Mouse (Mus musculus) limb, embryonic 10.5 days (tissue): ENCODE data around the gene Tgm4. TPM values are rescaled to one million over a fixed set of nuclear protein-coding genes. Genes with fewer than 3 reads are reported as not detected.

Source experiments
- DNase-seq: peaks from one replicate; pipeline ENCODE4 v3.0.0-alpha.2; 2017; ENCODE audit warnings: low spot score
- H3K27ac ChIP-seq: fragments of 300-500 bp; sonication (generic); 2 replicates; pipeline ENCODE4 v1.5.1; 2016; ENCODE audit warnings: mild to moderate bottlenecking
- H3K27me3 ChIP-seq: fragments of 300-500 bp; sonication (generic); 2 replicates; pipeline ENCODE4 v1.6.1; 2016; ENCODE audit warnings: low read depth, mild to moderate bottlenecking; ENCODE audit not compliant: poor library complexity, severe bottlenecking
- H3K36me3 ChIP-seq: fragments of 300-500 bp; sonication (generic); 2 replicates; pipeline ENCODE4 v1.6.1; 2016; ENCODE audit warnings: mild to moderate bottlenecking, moderate library complexity
- H3K4me1 ChIP-seq: fragments of 300-500 bp; sonication (generic); 2 replicates; pipeline ENCODE4 v1.6.1; 2016
- H3K4me3 ChIP-seq: fragments of 300-500 bp; sonication (generic); 2 replicates; pipeline ENCODE4 v1.5.1; 2016; ENCODE audit warnings: mild to moderate bottlenecking, moderate library complexity
- H3K9me3 ChIP-seq: fragments of 300-500 bp; sonication (generic); replicated peaks from 2 replicates; pipeline ENCODE4 v1.6.1; 2016; ENCODE audit warnings: mild to moderate bottlenecking
- WGBS: fragments of 180-500 bp; shearing (Covaris S2); methylation state at CpG from one replicate; pipeline ENCODE4 v1.1.7; 2016; 5-methylcytosine and 5-hydroxymethylcytosine counted together
- polyA plus RNA-seq: library from polyadenylated mRNA; unstranded; fragments of >200 nt; fragmentation: Nextera tagmentation; extraction: Ambion mirVana; gene quantifications from 2 replicates; pipeline ENCODE4 v1.2.1, GENCODE M21; 2016

The Tgm4 gene
- polyA plus RNA-seq, 1 experiment from 2014 or later, result 0.64 TPM

DNA sequence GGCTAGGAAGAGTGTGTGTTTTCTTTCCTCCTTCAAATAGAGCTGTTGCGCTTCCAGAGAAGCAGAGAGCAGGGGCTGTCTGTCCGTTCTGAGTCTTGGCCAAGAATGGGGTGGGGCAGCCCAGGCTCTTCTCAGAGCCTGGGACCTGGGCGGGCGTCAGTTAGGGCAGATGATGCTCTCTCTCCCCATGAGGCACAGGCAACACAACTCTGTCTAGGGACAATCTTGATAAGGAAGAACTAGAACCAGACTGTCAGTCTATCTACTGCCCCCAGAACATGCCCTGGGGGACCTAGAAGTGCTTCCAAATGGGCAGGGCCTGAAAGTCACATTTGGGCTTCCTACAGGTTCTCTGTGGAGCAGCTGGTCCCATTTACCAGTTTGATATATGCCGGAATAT is 44.6 kb downstream of the Tgm4 start:
- no peak overlapping the region for H3K4me3 ChIP-seq
- 92% methylated on average over 5 of the region's 5 CpGs for WGBS
- H3K27me3 ChIP-seq, result no peaks in the 10 kb centered on the region
- H3K9me3 ChIP-seq, result no peaks in the 10 kb centered on the region
- H3K36me3 ChIP-seq, result peaks cover 96% of the 10 kb centered on the region
- H3K4me1 ChIP-seq, result no peaks in the 10 kb centered on the region
- no peak for DNase-seq
- H3K27ac ChIP-seq, result no peak overlapping the region

DNA sequence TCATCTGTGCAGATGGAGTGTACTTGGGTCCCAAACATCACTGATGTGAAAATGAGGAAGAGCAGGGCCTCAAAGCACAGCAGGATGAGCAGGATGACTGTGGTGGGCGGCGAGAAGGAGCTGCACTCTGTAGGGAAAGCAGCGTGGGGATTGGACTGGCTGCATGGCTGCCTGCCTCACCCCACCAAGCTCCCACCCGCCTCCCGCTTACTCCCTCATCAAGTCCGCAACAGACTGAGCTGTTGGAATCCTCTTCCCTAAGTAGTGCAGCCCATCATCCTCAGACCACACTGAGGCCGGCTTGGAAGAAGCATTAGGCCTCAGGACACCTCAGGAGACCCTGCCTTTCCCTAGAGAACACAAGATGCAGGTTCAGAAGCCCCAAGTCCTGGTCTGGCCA is 45.8 kb downstream of the Tgm4 start:
- DNase-seq, result no peak
- H3K27ac ChIP-seq, result no peak overlapping the region

DNA sequence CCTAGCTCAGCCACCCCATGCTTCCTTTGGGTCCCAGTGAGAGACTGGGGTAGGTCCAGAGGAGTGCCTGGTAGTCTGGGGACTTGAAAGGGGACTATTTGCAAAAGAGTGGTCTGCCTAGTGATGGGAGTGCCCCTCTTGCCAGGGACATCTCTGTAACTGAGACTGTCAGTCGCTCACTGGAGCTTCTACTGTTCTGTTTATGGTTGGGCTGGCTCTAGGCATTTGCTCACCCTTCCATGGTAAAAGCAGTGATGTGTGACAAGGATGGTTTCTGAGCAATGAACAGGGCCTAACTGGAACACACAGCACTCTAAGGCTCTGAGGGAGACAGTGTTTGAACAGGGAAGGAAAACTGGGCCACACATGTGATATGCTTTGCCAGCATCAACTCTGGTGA is 46.3 kb downstream of the Tgm4 start:
- Histone ChIP-seq H3K9me3 (no peaks in the 10 kb centered on the region), H3K27me3 (no peaks in the 10 kb centered on the region), H3K27ac (no peak overlapping the region), H3K4me3 (no peak overlapping the region), H3K4me1 (no peaks in the 10 kb centered on the region), H3K36me3 (peaks cover 97% of the 10 kb centered on the region)
- 86% methylated on average over 1 of the region's 1 CpGs for WGBS
- DNase-seq, result no peak

More for the DNA sequence above, 45.8 kb downstream of the Tgm4 start:
- H3K4me3 ChIP-seq, result no peak overlapping the region
- peaks cover 97% of the 10 kb centered on the region for H3K36me3 ChIP-seq
- no peaks in the 10 kb centered on the region for H3K9me3 ChIP-seq
- H3K27me3 ChIP-seq, result no peaks in the 10 kb centered on the region
- WGBS, result 92% methylated on average over 7 of the region's 7 CpGs
- H3K4me1 ChIP-seq, result no peaks in the 10 kb centered on the region

DNA sequence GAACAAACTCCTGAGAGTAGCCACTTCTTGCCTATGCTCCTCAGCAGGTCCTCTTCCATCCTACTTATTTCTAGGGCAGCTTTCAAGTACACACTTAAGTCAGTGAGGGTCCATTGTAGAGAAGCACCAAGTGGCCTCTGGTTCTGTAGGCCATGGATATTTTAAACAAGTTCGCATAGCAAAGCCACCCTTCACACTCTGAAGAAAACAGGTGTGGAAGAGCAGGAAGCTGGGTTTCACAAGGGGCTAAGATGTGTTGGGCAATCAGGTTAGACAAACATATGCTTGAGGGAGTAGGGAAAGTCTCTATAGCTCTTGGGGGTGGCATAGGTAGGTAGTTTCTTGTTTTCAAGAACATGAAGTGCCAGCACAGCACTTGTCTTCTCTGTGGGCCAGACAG is 50.8 kb downstream of the Tgm4 start:
- Histone ChIP-seq H3K4me3 (no peak overlapping the region), H3K27me3 (no peaks in the 10 kb centered on the region), H3K4me1 (no peaks in the 10 kb centered on the region), H3K9me3 (no peaks in the 10 kb centered on the region), H3K27ac (no peak overlapping the region), H3K36me3 (peaks cover 99% of the 10 kb centered on the region)
- DNase-seq, result no peak
- 90% methylated on average over 1 of the region's 1 CpGs for WGBS

DNA sequence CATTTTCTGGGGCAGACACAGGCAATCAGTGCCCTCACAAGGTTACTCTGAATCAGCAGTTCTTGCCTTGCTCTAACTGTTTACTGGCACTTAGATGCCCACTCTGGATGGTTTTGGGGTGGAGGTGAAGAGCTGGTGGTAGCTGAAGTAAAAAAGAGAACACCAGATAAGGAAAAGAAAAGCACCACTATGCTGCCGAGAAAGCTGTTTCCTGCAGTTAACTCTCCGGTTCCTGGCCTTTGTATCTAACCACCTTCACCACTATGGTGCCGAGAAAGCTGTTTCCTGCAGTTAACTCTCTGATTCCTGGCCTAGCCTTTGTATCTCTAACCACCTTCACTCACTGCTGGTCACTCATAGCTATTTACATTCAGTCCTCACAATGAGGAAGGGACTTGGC is 53.0 kb downstream of the Tgm4 start:
- Histone ChIP-seq H3K4me3 (no peak overlapping the region), H3K27ac (no peak overlapping the region), H3K4me1 (no peaks in the 10 kb centered on the region), H3K27me3 (no peaks in the 10 kb centered on the region), H3K36me3 (peaks cover 98% of the 10 kb centered on the region), H3K9me3 (no peaks in the 10 kb centered on the region)
- whole genome bisulfite sequencing, result 82% methylated on average over 3 of the region's 3 CpGs
- DNase-seq, result no peak

DNA sequence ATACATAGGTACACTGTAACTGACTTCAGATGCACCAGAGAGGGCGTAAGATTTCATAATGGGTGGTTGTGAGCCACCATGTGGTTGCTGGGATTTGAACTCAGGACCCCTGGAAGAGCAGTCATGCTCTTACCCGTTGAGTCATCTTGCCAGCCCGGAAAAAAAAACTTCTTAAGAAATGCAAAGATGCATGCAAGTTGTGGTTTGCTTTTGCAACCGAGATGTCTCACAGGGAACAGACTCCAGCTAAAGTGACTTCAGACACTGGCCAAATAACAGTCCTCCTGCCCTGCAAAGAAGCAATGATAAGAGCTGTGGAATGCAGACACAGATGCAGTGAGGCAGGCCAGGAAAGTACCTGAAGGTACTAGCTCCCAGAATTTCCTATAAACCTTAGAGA is 56.3 kb downstream of the Tgm4 start:
- 93% methylated on average over 4 of the region's 4 CpGs for WGBS

DNA sequence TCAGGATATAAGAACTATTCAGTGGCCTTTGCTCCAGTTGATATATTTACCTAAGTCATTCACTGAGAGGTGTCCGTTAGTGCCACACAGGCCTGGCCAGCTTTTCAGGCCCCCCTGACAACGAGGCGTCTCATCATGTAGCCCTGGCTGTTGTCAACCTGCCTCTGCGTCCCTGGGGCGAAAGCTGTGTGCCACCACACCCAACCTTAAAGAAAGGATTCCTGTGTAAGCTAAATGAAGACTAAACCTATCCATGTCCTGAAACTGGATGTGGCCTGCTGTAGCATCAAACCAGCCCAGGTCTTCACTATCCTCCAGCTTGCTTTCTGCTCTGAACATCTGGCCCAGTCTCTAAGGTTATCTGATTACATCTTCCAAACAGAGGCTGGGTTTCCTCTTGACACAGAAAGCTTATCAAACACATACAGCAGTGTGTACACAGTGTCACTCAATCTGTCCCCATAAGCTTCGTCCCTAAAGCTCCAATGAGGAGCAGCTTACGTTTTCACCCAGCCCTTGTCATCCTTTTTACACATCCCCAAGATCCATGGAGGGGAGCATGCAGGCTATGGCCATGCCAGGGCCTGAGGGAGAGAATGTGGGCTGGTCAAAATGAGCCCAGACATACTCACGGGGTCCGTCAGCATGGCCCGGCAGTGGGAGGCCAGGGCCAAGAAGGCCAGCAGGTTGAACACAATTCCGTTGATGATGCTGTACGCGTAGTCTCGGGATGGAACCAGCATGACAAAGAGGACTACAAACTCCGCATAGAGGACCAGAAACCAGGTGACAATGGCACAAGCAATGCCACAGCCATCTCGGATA is 65.3 kb downstream of the Tgm4 start:
- peaks cover 79% of the 10 kb centered on the region for H3K36me3 ChIP-seq
- DNase-seq, result no peak
- WGBS, result 96% methylated on average over 16 of the region's 16 CpGs
- H3K27me3 ChIP-seq, result no peaks in the 10 kb centered on the region
- no peaks in the 10 kb centered on the region for H3K4me1 ChIP-seq
- no peaks in the 10 kb centered on the region for H3K9me3 ChIP-seq
- H3K27ac ChIP-seq, result no peak overlapping the region
- H3K4me3 ChIP-seq, result no peak overlapping the region

More for the DNA sequence above, 56.3 kb downstream of the Tgm4 start:
- Histone ChIP-seq H3K36me3 (peaks cover 97% of the 10 kb centered on the region), H3K9me3 (no peaks in the 10 kb centered on the region), H3K27me3 (no peaks in the 10 kb centered on the region), H3K4me1 (no peaks in the 10 kb centered on the region), H3K4me3 (no peak overlapping the region), H3K27ac (no peak overlapping the region)
- DNase-seq, result no peak

DNA sequence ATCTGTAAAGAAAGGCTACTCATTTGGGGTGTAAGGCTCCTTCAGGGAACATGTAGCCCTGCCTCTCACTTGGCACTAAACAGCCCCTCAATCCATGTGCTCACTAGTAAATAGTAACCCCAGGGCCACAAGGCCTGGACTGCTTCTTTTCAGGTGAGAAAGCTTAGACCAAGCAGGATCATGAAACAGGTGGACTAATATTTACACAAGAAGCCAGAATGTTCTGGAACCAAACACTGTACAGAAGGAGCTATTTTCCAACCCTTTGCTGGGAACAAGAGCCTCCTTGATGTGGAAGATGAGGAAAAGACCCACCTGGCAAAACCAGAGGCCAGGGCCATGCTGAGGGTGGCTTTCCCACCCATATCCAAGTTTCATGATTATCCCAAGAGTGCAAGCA is 68.9 kb downstream of the Tgm4 start:
- H3K27me3 ChIP-seq, result no peaks in the 10 kb centered on the region
- H3K9me3 ChIP-seq, result no peaks in the 10 kb centered on the region
- no peak overlapping the region for H3K4me3 ChIP-seq
- no peak overlapping the region for H3K27ac ChIP-seq
- H3K36me3 ChIP-seq, result peaks cover 58% of the 10 kb centered on the region
- no peak for DNase-seq
- H3K4me1 ChIP-seq, result no peaks in the 10 kb centered on the region

DNA sequence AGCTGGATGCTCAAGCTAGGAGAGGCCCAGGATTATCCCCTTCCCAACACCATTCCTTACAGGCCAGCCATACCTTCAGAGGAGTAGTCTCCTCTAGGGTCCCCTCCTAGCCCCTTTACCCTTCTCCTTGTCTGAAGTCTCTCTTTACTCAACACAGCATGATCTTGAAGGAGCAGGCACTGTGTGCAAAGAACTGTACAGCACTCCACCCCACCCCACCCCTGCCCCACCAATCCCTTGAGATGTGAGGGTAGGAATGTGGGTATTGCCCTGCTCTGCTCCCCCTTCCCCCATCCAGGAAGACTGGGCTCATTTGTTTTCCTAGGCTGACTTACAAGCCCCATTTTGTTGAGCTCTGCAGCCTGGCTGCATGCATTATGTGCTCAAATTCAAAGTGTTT is 69.8 kb downstream of the Tgm4 start:
- H3K4me3 ChIP-seq, result no peak overlapping the region
- no peaks in the 10 kb centered on the region for H3K27me3 ChIP-seq
- H3K36me3 ChIP-seq, result peaks cover 58% of the 10 kb centered on the region
- no peak overlapping the region for H3K27ac ChIP-seq
- H3K9me3 ChIP-seq, result no peaks in the 10 kb centered on the region
- no peaks in the 10 kb centered on the region for H3K4me1 ChIP-seq
- DNase-seq, result no peak

DNA sequence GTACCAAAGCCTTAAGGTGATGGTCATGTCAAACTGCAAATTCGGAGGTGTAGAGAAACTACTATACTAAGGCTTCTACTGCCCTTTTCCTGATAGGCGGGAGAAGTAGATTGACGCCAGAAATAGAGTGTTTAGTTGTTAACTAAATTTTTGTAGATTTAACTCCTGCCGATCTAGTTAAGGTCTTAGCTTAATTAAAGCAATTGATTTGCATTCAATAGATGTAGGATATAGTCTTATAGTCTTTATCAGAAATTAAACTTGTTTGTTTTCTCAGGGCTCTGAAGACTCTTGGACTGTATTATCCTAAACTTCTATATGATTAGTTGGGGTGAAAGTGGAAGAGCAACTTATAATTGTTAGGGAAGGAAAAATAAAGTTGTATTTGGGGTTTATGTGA is 72.7 kb downstream of the Tgm4 start:
- WGBS, result 92% methylated on average over 4 of the region's 4 CpGs
- H3K36me3 ChIP-seq, result peaks cover 42% of the 10 kb centered on the region
- no peaks in the 10 kb centered on the region for H3K27me3 ChIP-seq
- no peak overlapping the region for H3K27ac ChIP-seq
- no peak overlapping the region for H3K4me3 ChIP-seq
- H3K9me3 ChIP-seq, result no peaks in the 10 kb centered on the region
- H3K4me1 ChIP-seq, result peaks cover 12% of the 10 kb centered on the region
- DNase-seq, result no peak

DNA sequence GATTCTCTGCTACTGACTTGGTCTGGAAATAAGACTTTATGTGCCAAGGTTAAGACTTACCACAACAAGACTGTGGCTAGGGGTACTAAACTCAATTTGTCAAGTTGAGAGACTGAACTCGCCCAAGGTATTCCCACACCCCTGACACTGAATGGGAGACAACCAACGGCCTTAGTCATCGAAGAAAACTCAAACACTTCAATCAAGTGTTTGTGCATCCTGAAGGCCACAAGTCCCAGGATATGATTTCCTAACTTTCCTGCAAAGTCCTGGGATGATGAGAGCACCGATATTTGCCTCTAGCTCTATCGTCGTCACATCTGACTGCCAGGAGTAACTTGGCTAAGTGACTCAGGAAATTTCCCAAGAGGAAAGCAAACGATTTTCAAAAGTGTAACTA is 74.7 kb downstream of the Tgm4 start:
- Histone ChIP-seq H3K4me3 (no peak overlapping the region), H3K27ac (no peak overlapping the region), H3K9me3 (no peaks in the 10 kb centered on the region), H3K27me3 (no peaks in the 10 kb centered on the region), H3K4me1 (peaks cover 23% of the 10 kb centered on the region), H3K36me3 (peaks cover 31% of the 10 kb centered on the region)
- no peak for DNase-seq
- WGBS, result 89% methylated on average over 7 of the region's 7 CpGs

DNA sequence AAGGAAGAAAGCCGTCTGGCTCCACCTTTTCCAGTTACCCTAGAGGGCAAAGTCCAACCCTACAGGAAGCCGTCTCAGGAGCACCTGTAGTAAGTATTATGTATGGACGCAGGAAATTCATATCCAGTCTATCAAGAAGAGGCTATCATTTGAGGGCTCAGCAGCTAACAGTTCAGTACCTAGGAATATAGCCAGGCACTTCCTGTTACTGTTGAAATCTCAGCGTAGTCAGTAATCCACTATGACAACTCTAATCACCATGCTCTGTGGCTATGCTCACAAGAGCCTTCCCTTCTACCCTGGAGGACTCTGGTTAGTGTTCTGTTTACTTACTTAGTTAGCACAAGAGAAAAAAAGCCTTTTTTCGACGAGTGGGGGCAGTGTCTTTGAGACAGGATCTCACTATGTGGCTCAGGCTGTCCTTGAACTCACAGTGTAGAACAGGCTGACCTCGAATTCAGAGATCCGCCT is 77.3 kb downstream of the Tgm4 start:
- Histone ChIP-seq H3K36me3 (peaks cover 35% of the 10 kb centered on the region), H3K9me3 (no peaks in the 10 kb centered on the region), H3K27ac (0 out of 2 replicates have a peak overlapping the region, but pooled peaks have one; percentile 96), H3K4me3 (peak overlapping the region; percentile 90), H3K27me3 (no peaks in the 10 kb centered on the region), H3K4me1 (peaks cover 24% of the 10 kb centered on the region)
- 68% methylated on average over 8 of the region's 8 CpGs for WGBS
- DNase-seq, result no peak

DNA sequence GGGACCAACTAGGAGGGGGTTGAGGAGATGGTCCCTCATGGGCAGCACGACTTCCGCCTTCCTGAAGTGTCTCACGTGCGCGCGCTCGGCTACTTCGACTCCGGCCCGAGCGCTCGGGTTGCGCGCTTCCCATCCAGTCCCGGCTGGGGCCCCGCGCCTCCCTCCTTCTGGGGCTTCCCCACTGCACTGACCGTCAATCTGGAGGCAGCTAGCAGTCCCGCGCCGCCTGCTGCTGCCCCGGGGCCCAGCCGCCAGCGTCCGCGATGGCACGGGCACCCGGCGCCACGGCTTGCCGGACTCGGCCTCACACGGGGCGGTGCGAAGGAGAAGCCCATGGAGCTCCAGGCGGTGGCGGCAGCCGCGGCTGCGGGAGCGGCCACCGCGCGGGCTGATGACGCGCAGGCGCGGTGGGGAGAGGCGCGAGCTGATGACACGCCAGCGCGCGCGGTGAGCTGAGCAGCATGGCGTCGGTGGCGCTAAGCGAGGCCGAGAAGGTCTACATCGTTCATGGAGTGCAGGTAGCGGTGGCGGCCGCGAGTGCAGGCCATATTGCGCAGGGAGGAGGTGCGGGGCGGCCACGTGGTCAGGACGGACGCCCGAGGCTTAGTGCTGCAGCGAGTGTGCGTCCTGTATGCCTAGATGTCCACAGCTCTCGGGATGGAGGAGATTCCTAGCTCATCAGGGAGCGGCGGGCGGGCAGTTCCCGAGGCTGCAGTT is 78.4 kb downstream of the Tgm4 start, which contains the start of the genes Zdhhc3 and Exosc7:
Gene Zdhhc3 (minus strand): TSS at position 401 of the 717 bp plus-strand sequence.
Gene Exosc7 (plus strand): TSS at position 411 of the 717 bp plus-strand sequence.
- H3K4me3 ChIP-seq, result peak within 1 kb of the TSS; percentile 90
- H3K36me3 ChIP-seq, result peaks cover 41% of the 10 kb centered on the region
- H3K27me3 ChIP-seq, result no peaks in the 10 kb centered on the region
- WGBS, result under 1% methylated on average over 79 of the region's 79 CpGs
- H3K9me3 ChIP-seq, result no peaks in the 10 kb centered on the region
- DNase-seq, result peak; percentile 91
- peak within 1 kb of the TSS; percentile 96 for H3K27ac ChIP-seq
- H3K4me1 ChIP-seq, result peaks cover 24% of the 10 kb centered on the region
